In genomic region chr8:126297284-126297845, GRCm38 (mm10) we compare ENCODE assay signal across 9 mouse cellular contexts. TPM values are rescaled to one million over a fixed set of nuclear protein-coding genes. Genes with fewer than 3 reads are reported as not detected.
DNase-seq lines count a peak whose midpoint lies in the region; ATAC-seq and TF ChIP-seq lines count a peak whose summit lies in the region.
"Had no signal": no experiment of that assay in that cellular context is flagged by ENCODE, and none has a peak within 500 bp of the region (broad histone marks: within the 10 kb centered on the region; RNA-seq: fewer than 3 reads in every experiment).

No protein-coding gene starts in this region.

- WGBS in hindbrain, embryonic 16.5 days = 32% methylated on average over 1 of the region's 1 CpGs
- 32% methylated on average over 1 of the region's 1 CpGs for WGBS in limb, embryonic 14.5 days

- H3K9ac ChIP-seq in hindbrain, embryonic 16.5 days (ENCODE audit: low read depth, low read length) = no peak overlapping the region
- no peak overlapping the region for H3K9ac ChIP-seq in limb, embryonic 14.5 days (ENCODE audit: low read depth, low read length, severe bottlenecking)
- H3K9ac ChIP-seq: lung, embryonic 15.5 days had no signal

- peak; percentile 42 to 58 for DNase-seq in layer of hippocampus, postnatal 10 days (ENCODE audit: low spot score in 2 of 2)
- no peak for DNase-seq in layer of hippocampus, postnatal 36 days
- DNase-seq in R1 (ENCODE audit: low read depth, low spot score) = peak; percentile 76
- peak; percentile 82 for DNase-seq in cerebellum, adult 9-10 months
- DNase-seq in limb, embryonic 14.5 days (ENCODE audit: low spot score) = peak; percentile 58
- DNase-seq in retina, adult 2 months (ENCODE audit: low read depth, low spot score) = peak; percentile 16

- TF ChIP-seq POLR2A in limb, embryonic 14.5 days (IDR thresholded peaks at IDR 0.05; ENCODE audit: borderline replicate concordance, extremely low read depth, insufficient read depth, insufficient read length) = no peak

- no peaks in the 10 kb centered on the region for H3K9me3 ChIP-seq in hindbrain, embryonic 16.5 days (ENCODE audit: control insufficient read depth, low read length)
- no peaks in the 10 kb centered on the region for H3K9me3 ChIP-seq in limb, embryonic 14.5 days (ENCODE audit: control insufficient read depth, low read length)
- H3K9me3 ChIP-seq: lung, embryonic 15.5 days had no signal

- H3K4me1 ChIP-seq in hindbrain, embryonic 16.5 days (ENCODE audit: control insufficient read depth, insufficient read depth, low read depth, low read length) = peaks cover 8% of the 10 kb centered on the region
- H3K4me1 ChIP-seq in limb, embryonic 14.5 days (ENCODE audit: control insufficient read depth, insufficient read depth, low read length) = no peaks in the 10 kb centered on the region

- H3K4me3 ChIP-seq in hindbrain, embryonic 16.5 days (ENCODE audit: low read length) = no peak overlapping the region
- H3K4me3 ChIP-seq in limb, embryonic 14.5 days (replicated peaks; ENCODE audit: low read length) = no peak overlapping the region

- peaks cover 9% of the 10 kb centered on the region; the same call in 1 of the 2 replicates for H3K27me3 ChIP-seq in hindbrain, embryonic 16.5 days (replicated peaks; ENCODE audit: control insufficient read depth, insufficient read depth, low read length)
- H3K27me3 ChIP-seq in limb, embryonic 14.5 days (ENCODE audit: control insufficient read depth, insufficient read depth, low read length) = peaks cover 22% of the 10 kb centered on the region

- 0 out of 2 replicates have a peak, but pooled peaks have one; percentile 34 for ATAC-seq in hindbrain, embryonic 16.5 days
- no peak for ATAC-seq in limb, embryonic 14.5 days (ENCODE audit: low FRiP score, low read depth)
- ATAC-seq in erythroid progenitor cell, adult 5-6 weeks (replicated peaks; ENCODE audit: low FRiP score, poor library complexity, severe bottlenecking) = no peak

- H3K27ac ChIP-seq in hindbrain, embryonic 16.5 days (ENCODE audit: low read depth, low read length) = no peak overlapping the region
- H3K27ac ChIP-seq in limb, embryonic 14.5 days (replicated peaks; ENCODE audit: low read depth, low read length) = no peak overlapping the region
- H3K27ac ChIP-seq: lung, embryonic 15.5 days had no signal

- H3K36me3 ChIP-seq in hindbrain, embryonic 16.5 days (ENCODE audit: control insufficient read depth, insufficient read depth, low read length) = no peaks in the 10 kb centered on the region
- H3K36me3 ChIP-seq in limb, embryonic 14.5 days (ENCODE audit: control insufficient read depth, insufficient read depth, low read length) = no peaks in the 10 kb centered on the region
- H3K36me3 ChIP-seq: lung, embryonic 15.5 days had no signal

- no peak overlapping the region for H3K4me2 ChIP-seq in hindbrain, embryonic 16.5 days (ENCODE audit: low read length)
- no peak overlapping the region for H3K4me2 ChIP-seq in limb, embryonic 14.5 days (replicated peaks; ENCODE audit: low read depth, low read length, severe bottlenecking)

RNA-seq across cellular contexts. Expression of gene Slc35f3, which starts 1.0 kb away (rescaled TPM):
- 10 to 100 TPM; 30.4 to 31.0 TPM for total RNA-seq in layer of hippocampus, postnatal 10 days (2021)
- 10 to 100 TPM; 42.4 to 45.3 TPM for total RNA-seq in layer of hippocampus, postnatal 36 days (2021)
- polyA plus RNA-seq in hindbrain, embryonic 16.5 days (2015; fragmentation: Nextera tagmentation; extraction: Ambion mirVana) = 4.0 and 5.3 TPM in 2 replicates
- polyA plus RNA-seq in limb, embryonic 14.5 days (2012; rRNA removed) = 1.8 TPM in 2 replicates
- 1.7 and 1.8 TPM in 2 replicates for polyA plus RNA-seq in limb, embryonic 14.5 days (2014; fragmentation: Nextera tagmentation; extraction: Ambion mirVana)
- not detected in 2 replicates for total RNA-seq in erythroid progenitor cell, adult 5-6 weeks (2015; ENCODE audit: low replicate concordance)
- not detected in 2 replicates for total RNA-seq in erythroid progenitor cell, adult 5-6 weeks (2017; ENCODE audit: low replicate concordance)

Comparison
In these comparisons a context has a peak if more than half of its experiments do, and no peak if none do; other contexts are left out.
1. DNase-seq: peak in layer of hippocampus, postnatal 10 days (2 of 2), R1 (single experiment), cerebellum, adult 9-10 months (single experiment), limb, embryonic 14.5 days (single experiment) and retina, adult 2 months (single experiment); none in layer of hippocampus, postnatal 36 days (0 of 2).
2. RNA of gene Slc35f3, which starts 1.0 kb away (total RNA-seq): 42.4 to 45.3 TPM in layer of hippocampus, postnatal 36 days and 30.4 to 31.0 TPM in layer of hippocampus, postnatal 10 days; not detected in erythroid progenitor cell, adult 5-6 weeks; every median in the first group is over 10 times any median in the second.